Comparison of ENCODE assay signal across 20 mouse cellular contexts in genomic region chr11:44795767-44796166, GRCm38 (mm10).
DNase-seq lines count a peak whose midpoint lies in the region.
"Had no signal": no experiment of that assay in that cellular context is flagged by ENCODE, and none has a peak within 500 bp of the region (broad histone marks: within the 10 kb centered on the region; RNA-seq: fewer than 3 reads in every experiment).

No protein-coding gene starts in this region.

- H3K9me3 ChIP-seq in heart, embryonic 10.5 days: no peaks in the 10 kb centered on the region
- H3K9me3 ChIP-seq: embryonic facial prominence, embryonic 13.5 days; forebrain, embryonic 13.5 days; heart, embryonic 15.5 days; intestine, embryonic 15.5 days; kidney, embryonic 15.5 days had no signal

- peak; percentile 65 for DNase-seq in heart, adult 11 months
- DNase-seq in heart, embryonic 10.5 days (ENCODE audit: low spot score): no peak
- DNase-seq in cerebellum, adult 9-11 months: peak; percentile 51
- DNase-seq in cerebellum, postnatal 36 days: peak; percentile 22 to 50
- no peak for DNase-seq in lung, postnatal 10 days
- DNase-seq in right cerebral cortex, postnatal 10 days (ENCODE audit: low spot score in 2 of 2): no peak
- DNase-seq: adrenal gland, adult 8-10 months; adrenal gland, postnatal 36 days; forebrain, postnatal 0 days; gastrocnemius, postnatal 36 days; heart, adult 18-20 months; heart, postnatal 14 days; kidney, adult 18-20 months had no signal

- 64% methylated on average over 3 of the region's 3 CpGs for WGBS in heart, embryonic 10.5 days

- no peak overlapping the region for H3K4me3 ChIP-seq in heart, embryonic 10.5 days
- H3K4me3 ChIP-seq in brown adipose tissue, adult 24 weeks (ENCODE audit: insufficient read depth, low read depth, low read length): no peak overlapping the region
- H3K4me3 ChIP-seq: embryonic facial prominence, embryonic 13.5 days; forebrain, embryonic 13.5 days; heart, embryonic 15.5 days; intestine, embryonic 15.5 days; kidney, embryonic 15.5 days had no signal

- H3K27ac ChIP-seq in heart, embryonic 10.5 days: no peak overlapping the region
- peak overlapping the region; percentile 15; the same call in 1 of the 2 replicates for H3K27ac ChIP-seq in brown adipose tissue, adult 24 weeks (replicated peaks; ENCODE audit: low read depth, low read length)
- H3K27ac ChIP-seq: embryonic facial prominence, embryonic 13.5 days; forebrain, embryonic 13.5 days; heart, embryonic 15.5 days; hindbrain, embryonic 14.5 days; intestine, embryonic 15.5 days; kidney, embryonic 15.5 days had no signal

- no peaks in the 10 kb centered on the region; the same call in 1 of the 2 replicates for H3K4me1 ChIP-seq in heart, embryonic 10.5 days
- peaks cover 34% of the 10 kb centered on the region; the same call in 1 of the 2 replicates for H3K4me1 ChIP-seq in brown adipose tissue, adult 24 weeks (ENCODE audit: control insufficient read depth, insufficient read depth, insufficient read length, low read length)
- H3K4me1 ChIP-seq: heart, embryonic 15.5 days; intestine, embryonic 15.5 days had no signal

- no peaks in the 10 kb centered on the region for H3K36me3 ChIP-seq in heart, embryonic 10.5 days
- H3K36me3 ChIP-seq: embryonic facial prominence, embryonic 13.5 days; heart, embryonic 15.5 days; intestine, embryonic 15.5 days; kidney, embryonic 15.5 days had no signal

- H3K27me3 ChIP-seq in heart, embryonic 10.5 days (ENCODE audit: insufficient read depth, poor library complexity, severe bottlenecking): no peaks in the 10 kb centered on the region
- H3K27me3 ChIP-seq: embryonic facial prominence, embryonic 13.5 days; heart, embryonic 15.5 days; intestine, embryonic 15.5 days; kidney, embryonic 15.5 days had no signal

Comparison
In these comparisons a context has a peak if more than half of its experiments do, and no peak if none do; other contexts are left out.
1. DNase-seq: peak in heart, adult 11 months (single experiment), cerebellum, adult 9-11 months (single experiment) and cerebellum, postnatal 36 days (2 of 2); none in heart, embryonic 10.5 days (single experiment), lung, postnatal 10 days (single experiment) and right cerebral cortex, postnatal 10 days (0 of 2).